Mouse (Mus musculus) C2C12 (cell line): Measurements from ENCODE around the gene Erp44.

Experiments used
- CTCF ChIP-seq: IDR thresholded peaks from one replicate; pipeline ENCODE4 v1.5.1; 2011; ENCODE audit not compliant: control insufficient read depth, insufficient read depth, insufficient read length
- FOSL1 ChIP-seq: IDR thresholded peaks from one replicate; pipeline ENCODE4 v1.8.0; 2011; ENCODE audit warnings: mild to moderate bottlenecking, low read length; ENCODE audit not compliant: poor library complexity, insufficient read depth, severe bottlenecking
- MAX ChIP-seq: IDR thresholded peaks from one replicate; pipeline ENCODE4 v1.6.1; 2011; ENCODE audit warnings: mild to moderate bottlenecking, control low read depth
- MYOD1 ChIP-seq: IDR thresholded peaks from one replicate; pipeline ENCODE4 v1.6.1; 2011; ENCODE audit warnings: low read depth; ENCODE audit not compliant: control insufficient read depth, insufficient read length
- USF1 ChIP-seq: IDR thresholded peaks from one replicate; pipeline ENCODE4 v1.6.1; 2011; ENCODE audit warnings: low read depth, mild to moderate bottlenecking, control low read depth, moderate library complexity

GRCm38 (mm10) chr4:48277011-48277410, 2.3 kb downstream of the Erp44 start:
- TF ChIP-seq MAX (no peak), CTCF (no peak), MYOD1 (no peak), FOSL1 (no peak), USF1 (no peak)
